Mouse (Mus musculus) lung, adult 2 months (tissue): ENCODE data around the gene Tnfrsf14.

Source experiments
- CTCF ChIP-seq: fragments of 200-500 bp; IDR thresholded peaks from 2 replicates; pipeline ENCODE4 v1.5.1; 2011; ENCODE audit warnings: mild to moderate bottlenecking, low read length, control low read depth; ENCODE audit not compliant: insufficient read depth
- POLR2A ChIP-seq: fragments of 200-500 bp; IDR thresholded peaks from 2 replicates; pipeline ENCODE4 v1.6.1; 2011; ENCODE audit warnings: low read depth, mild to moderate bottlenecking, control low read depth, low read length, borderline replicate concordance; ENCODE audit errors: extremely low read depth

DNA sequence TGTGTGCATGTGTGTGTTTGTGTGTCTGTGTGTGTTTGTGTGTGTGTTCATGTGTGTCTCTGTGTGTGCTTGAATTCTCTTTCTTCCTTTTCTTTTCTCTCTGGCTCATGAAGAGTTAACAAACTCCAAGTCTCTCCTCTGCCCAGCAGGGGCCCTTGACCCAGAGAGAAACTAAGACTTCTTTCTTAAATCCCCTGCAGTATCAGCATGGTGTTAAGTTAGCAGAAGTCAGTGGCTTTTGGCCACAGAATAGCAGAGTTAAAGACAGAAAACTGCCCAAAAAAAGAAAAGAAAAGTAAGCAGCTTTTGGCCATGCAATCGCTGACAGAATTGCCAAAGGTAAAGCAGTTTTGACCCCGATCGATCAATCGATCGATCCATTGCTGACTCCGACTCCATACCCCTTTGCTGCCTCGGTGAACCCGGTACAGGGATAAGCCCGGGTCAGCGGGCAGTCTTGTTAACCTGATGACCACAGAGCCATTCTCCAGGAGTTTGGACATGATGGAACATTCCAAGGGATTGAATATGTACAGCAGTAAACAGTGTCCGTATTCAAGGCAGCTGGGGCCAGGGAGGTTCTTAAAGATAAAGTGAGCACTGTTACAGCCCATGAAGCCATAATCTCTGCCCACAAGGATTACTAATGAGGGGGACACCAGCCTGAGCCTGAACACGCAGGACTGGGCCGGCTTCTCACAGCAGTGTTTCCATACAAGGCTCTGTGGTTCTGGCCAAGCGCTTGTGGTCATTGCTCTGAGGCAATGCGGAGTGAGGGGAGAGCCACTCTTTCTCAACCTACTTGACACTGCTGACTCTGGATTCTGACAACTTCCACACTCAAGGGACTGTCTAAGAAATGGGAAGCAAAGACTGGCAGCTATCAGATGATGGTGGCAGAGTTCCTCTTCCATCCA, 17.5 kb downstream of the Tnfrsf14 start:
- TF ChIP-seq CTCF (no peak), POLR2A (no peak)
